Mouse (Mus musculus) testis, postnatal 10 days (tissue): ENCODE results near the gene Slc35f6.
A peak's percentile ranks its signal among the peaks of the same experiment; 100 is the strongest.

Experiments used
- DNase-seq: peaks from one replicate; pipeline ENCODE4 v3.0.0; 2021; ENCODE audit warnings: low spot score

The Slc35f6 gene

GRCm38 (mm10) chr5:30647815-30648560, at the start of gene Slc35f6:
Slc35f6 (plus strand) TSS chr5:30647933.
- DNase-seq = peak; percentile 97

- DNase-seq = no peak
Measured at GRCm38 (mm10) chr5:30601397-30601796, 46.3 kb upstream of the Slc35f6 start.

GRCm38 (mm10) chr5:30603255-30603654, 44.5 kb upstream of the Slc35f6 start:
- DNase-seq = no peak

- DNase-seq = no peak
Measured at GRCm38 (mm10) chr5:30603926-30604325, 43.8 kb upstream of the Slc35f6 start.

GRCm38 (mm10) chr5:30604769-30605188, 43.0 kb upstream of the Slc35f6 start:
- no peak for DNase-seq

- no peak for DNase-seq
Measured at GRCm38 (mm10) chr5:30605649-30606048, 42.1 kb upstream of the Slc35f6 start.

DNA sequence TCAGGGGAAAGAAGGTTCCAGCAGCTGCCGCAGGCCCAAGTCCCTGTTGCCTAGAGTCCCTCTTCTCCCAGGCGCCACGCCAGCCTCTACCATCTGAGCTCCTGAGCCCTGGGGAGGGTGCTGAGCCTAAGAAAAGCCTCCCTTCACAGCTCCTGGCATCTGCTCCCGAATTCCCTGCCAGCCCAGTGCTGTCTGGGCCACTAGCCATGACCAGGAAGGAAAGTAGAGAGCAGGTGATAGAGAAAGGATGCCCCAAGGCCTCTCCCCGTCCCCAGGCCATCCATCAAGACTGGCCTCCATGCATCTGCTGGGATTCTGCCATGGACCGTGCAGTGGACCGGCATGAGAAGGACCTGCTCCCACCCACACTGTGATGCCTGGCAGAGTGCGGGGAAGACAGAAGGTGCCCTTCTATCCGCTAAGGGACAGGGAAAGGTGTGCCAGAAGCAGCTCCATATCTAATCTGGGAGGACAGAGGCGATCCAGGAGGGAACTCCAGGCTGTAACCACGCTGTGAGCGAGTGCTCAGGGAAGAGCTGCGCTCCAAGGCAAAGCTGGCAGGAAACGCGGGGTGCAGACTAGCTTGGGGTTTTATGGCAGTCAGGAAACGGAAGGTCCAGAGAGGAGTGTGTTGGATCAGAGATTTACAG, 41.2 kb upstream of the Slc35f6 start:
- no peak for DNase-seq

DNA sequence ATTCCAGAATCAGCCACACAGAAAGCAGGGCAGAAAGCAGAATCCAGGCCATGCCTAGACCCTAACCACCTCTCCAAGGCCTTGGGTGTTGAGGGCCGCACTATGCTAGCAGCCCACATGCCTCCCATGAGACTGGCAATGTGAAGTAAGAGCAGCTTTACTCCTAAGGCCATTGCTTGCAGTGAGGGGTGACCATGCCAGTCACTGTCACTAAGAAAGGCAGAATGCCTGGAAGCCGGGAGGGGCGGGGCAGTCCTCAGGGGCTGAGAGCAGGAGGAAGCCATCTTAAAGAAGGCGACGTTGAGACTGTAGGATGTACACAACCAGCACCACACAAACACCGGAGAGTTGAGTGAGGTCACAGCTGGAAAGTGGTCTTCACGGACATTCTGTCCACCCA, 38.6 kb upstream of the Slc35f6 start:
- no peak for DNase-seq

DNA sequence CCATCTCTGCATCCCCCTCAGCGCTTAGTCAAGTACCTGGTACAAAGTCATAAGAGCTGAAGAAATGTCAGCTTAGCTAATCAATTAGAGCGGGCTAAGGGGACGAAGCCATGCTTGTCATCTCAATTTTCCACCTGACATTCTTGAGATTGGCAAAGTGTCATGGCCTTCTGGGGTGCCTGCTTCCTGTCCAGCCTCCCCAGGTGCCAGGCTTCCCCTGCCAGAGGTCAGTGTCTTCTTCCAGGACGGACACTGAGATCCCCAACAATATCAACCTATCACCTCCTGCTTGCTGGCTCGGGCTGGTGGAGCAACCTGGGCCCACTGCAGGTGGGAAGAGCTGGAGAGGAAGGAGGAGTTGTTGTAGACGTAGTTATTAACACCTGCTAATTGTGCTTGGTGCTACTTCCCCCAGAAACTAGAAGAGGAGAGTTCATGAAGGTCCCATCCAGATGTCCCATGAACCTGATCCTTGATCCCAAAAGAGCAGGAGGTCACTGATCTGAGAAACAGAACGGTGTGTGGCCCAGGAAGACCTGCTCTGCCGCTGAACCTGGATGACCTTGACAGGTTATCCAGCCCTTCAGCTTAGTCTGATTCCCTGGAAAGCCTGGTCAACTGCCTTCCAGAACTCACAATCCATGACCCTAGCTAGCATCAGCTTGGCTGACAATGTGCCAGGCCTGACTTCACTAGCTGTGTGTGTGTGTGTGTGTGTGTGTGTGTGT, 37.7 kb upstream of the Slc35f6 start:
- DNase-seq = no peak

- DNase-seq = no peak
Measured at GRCm38 (mm10) chr5:30611091-30611490, 36.6 kb upstream of the Slc35f6 start.

- no peak for DNase-seq
Measured at GRCm38 (mm10) chr5:30611689-30612088, 36.0 kb upstream of the Slc35f6 start.

DNA sequence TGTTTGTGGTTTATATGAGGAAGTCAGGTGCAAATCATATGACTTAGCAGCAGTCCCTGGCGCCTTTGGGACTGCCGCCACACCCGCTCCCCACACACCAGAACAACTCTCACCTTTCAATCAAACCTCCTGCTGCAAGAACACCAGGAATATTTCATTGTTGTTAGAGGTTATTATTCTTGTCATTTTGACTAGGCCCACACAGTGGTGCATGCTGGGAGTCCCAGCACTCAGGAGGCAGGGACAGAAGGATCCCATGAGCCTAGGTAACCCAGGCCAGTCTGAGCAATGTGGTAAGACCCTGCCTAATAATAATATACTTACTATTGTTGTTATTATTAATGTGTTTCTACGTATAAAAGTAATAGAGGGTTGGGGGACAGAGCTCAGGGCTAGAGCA, 35.2 kb upstream of the Slc35f6 start:
- no peak for DNase-seq

- no peak for DNase-seq
Measured at GRCm38 (mm10) chr5:30613242-30613641, 34.5 kb upstream of the Slc35f6 start.

DNA sequence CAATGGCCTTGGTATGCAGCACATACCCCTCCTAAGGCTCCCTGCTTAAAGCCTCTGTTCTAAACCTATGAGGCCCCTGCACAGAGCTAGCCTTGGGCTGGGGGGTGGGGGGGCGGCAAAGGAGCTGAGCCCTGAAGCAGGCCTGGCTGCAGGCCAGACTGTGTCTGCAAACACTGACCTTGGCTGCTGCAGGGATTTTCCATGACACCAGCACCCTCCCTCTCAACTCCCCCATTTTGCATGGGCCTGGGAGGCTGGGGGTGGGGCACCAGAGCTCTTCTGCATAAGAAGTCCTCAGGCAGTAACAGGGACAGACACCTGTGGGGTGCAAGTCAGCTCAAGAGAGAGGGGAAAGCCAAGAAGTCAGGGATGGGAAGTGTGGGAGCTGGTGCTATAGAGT, 33.5 kb upstream of the Slc35f6 start:
- peak; percentile 79 for DNase-seq

- DNase-seq = no peak
Measured at GRCm38 (mm10) chr5:30615416-30615815, 32.3 kb upstream of the Slc35f6 start.

GRCm38 (mm10) chr5:30615819-30616218, 31.9 kb upstream of the Slc35f6 start:
- DNase-seq = no peak

DNA sequence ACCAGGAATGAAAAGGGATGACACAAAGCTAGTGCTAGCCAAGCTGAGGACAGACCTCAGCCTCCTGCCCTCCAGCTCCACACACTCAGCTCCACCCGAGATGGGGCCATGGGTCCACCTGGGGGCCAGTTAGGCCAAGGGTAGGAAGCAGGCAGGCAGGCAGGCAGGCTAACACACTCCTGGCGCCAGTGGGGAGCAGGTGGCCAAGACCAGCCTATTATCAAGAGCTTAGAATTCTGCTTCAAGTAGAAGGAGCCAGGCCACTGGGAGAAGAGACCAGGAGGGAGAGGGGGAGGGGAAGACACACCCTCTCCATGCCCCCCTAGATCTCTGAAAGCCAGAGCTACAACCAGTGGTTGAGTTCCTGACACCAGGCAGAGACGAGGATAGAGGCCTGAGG, 31.1 kb upstream of the Slc35f6 start:
- no peak for DNase-seq

- DNase-seq = no peak
Measured at GRCm38 (mm10) chr5:30617357-30617756, 30.4 kb upstream of the Slc35f6 start.

- peak; percentile 60 for DNase-seq
Measured at GRCm38 (mm10) chr5:30617851-30618250, 29.9 kb upstream of the Slc35f6 start.

DNA sequence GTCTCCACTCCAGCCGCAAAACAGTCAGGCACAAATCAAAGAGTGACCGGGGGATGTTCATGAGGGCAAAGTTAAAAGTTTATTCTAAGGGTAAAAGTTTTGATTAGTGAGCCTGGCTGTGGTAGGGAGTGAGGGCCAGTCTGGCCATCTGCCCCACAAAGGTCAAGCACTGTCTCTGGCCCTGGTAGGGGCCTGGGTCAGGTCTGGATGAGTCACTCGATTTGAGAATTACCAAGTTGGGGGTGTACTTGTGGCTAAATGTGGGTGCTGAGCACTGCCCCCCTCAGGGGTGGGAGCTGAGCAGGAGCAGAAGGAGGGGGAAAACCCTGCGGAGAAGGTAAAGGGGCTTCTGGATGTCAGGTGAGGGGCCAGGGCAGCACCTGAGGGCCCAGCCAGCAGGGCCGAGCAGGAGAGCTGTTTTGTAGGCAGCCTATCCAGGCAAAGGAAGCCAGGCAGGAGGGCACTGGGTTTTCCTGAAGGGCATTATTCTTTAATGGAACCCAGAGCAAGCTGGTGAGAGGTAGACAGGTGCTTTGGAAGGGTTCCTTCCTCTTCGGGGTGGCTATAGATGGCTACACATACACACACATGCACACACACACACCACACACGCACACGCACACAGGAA, 29.2 kb upstream of the Slc35f6 start:
- DNase-seq = no peak

GRCm38 (mm10) chr5:30619211-30619610, 28.5 kb upstream of the Slc35f6 start:
- DNase-seq = no peak

GRCm38 (mm10) chr5:30620567-30620966, 27.2 kb upstream of the Slc35f6 start:
- no peak for DNase-seq
